Mouse (Mus musculus) urinary bladder, postnatal 36 days (tissue): Measurements from ENCODE around the gene Sgpp1.
"Not testable (repeated sequence)": the region's sequence is repeated elsewhere in the genome, so short reads cannot be mapped to it uniquely, and the experiment has no call there.

ENCODE experiments used
- DNase-seq, 2 experiments: peaks; one replicate each; pipeline ENCODE4 v3.0.0; 2022; ENCODE audit warnings: low spot score in 2 of 2, mixed read lengths in 1 of 2

The Sgpp1 gene

DNA sequence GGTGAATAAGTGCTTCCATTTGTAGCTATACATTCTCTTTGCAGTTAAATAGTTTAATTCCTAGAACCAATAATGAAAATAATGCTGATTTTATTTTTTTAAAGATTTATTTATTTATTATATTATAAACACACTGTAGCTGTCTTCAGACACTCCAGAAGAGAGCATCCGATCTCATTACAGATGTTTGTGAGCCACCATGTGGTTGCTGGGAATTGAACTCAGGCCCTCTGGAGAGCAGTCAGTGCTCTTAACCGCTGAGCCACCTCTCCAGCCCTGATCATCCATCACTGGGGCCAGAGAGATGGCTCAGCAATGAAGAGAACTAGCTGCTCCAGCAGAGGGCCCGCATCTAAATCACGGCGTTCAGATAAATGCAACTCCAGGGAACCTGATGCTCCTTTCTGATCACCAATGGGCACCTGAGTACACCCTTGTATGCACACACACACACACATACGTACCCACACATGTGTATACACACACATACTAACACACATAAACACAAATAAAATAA is 3.5 kb downstream of the Sgpp1 start:
- no peak for DNase-seq

DNA sequence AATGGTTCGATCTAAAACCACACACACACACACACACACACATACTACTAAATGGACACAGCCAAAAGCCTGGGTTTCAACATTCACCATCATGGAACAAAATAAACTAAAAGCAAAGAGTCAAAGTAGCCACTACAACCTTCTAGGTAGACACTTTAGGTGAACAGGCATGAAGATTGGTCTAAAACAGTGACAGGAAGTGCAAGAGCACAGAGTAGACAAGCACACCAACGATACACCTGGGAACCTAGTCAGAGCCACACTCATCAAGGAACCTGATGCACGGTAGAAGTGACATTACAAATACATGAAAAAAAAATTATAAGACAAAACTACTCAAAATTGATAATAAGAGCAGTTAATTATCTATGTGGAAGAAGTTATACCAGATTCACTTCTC is 4.0 kb downstream of the Sgpp1 start:
- DNase-seq: no peak

DNA sequence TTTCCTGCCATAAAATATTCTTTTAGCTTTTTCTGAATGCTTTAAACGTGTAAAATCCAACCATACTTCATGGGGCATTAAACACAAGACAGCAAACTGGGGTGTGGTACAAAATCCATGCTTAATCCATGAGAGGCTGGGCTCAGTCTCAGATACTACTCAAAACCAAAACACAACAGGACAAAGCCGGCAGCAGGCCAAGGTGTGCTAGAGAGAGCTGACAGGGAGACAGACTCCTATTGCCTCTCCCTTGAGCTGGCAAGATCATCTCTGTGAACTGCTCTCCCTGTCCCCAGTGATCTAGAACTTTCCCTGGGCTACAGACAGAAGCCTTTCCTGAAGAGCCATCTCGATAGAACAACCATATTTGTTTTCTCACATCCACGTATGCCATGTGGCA is 5.1 kb downstream of the Sgpp1 start:
- no peak for DNase-seq

DNA sequence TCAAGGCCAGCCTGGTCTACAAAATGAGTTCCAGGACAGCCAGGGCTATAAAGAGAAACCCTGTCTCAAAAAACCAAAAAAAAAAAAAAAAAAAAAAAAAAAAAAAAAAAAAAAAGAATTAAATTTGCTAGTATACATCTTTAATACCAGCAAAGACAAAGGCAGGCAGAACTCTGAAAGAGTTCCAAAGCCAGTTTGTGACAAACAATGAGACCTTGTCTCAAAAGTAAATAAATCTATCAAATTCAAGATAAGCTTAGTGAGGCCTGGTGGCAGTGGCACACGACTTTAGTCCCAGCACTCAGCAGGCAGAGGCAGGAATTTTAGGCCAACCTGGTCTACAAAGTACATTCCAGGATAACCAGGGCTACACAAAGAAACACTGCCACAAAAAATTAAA is 5.7 kb downstream of the Sgpp1 start:
- no peak for DNase-seq

DNA sequence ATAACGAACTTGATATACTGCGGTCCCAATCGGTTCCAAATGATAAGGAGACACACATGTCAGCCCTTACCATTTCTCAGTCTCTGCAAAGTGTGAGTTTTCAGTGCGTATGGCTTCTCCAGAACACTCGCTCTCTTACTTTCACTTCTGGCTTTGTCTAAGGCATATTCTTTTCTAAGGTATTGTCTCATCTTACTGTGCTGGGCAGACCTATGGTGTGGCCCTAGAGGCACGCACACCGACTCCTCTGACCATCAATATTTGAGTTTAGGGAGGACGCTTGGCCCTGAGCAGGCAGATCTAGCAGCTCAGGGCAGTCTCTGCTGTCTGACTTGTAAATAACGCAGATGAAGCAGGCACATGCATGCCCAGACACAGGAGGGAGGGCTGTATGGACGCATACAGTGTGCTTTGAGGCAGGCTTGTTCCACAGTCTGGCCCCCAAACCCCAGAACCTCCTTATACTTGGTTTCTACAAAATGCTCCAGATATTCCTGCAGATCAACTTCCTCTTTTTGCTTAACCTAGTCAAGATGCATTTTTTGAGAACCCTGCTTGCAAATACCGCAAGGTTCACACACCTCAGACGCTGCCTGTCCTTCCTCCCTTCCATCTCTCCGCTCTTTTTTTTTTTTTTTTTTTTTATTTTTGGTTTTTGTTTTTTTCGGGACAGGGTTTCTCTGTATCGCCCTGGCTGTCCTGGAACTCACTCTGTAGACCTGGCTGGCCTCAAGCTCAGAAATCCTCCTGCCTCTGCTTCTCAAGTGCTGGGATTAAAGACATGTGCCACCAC is 8.0 kb downstream of the Sgpp1 start:
- DNase-seq: no peak

DNA sequence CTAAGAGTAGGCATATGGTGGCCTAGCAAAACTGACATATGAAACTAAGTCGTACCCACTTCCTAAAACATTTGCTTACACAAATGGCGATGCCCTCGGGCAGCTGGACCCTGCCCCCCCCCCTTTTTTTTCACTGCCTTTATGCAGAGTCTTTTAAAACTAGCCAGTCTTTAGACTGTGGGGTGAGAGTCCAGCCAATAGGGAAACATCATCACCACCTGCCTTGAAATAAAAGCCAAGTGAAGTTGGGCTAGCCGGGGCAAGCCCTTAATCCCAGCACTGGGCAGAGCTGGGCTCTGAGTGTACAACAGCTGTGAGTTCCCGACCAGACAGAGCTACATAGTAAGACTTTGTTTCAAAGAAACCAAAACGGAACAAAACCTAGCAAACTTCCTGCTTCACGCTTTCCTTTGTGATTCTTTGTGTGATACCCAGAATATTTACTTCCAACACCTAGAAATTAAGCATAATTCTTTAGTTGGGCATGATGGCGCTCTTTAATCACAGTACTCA is 9.1 kb downstream of the Sgpp1 start:
- DNase-seq: no peak

DNA sequence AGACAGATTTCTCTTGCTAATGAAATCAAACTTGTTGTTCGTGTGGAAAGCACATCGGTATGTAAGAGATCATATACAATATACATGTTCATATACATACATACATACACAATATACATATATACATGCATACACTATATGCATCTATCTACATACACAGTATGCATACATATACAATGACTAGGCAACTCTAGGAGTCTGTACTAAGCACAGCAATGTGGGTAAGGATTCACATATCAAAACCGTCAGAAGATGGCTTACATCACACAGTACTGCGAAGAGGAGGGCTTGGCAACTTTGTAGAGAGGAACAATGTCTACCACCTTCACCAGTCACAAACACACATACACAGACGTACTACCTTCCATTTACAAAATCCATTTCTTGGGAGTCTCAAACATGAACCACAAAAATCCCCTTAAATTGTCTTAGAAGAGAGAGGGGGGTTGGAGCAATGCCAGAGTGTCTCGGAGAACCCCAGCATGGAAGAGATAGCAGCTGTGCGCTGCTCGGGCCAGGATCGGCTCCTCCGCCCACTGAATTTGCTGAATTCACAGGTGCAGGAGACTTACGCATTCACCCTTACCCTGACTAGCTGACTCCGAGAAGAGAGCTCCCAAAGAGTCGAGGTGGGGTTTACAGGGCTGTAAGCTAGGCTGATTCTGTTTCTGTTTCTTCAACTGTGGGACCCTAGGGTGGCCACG is 10.8 kb downstream of the Sgpp1 start:
- DNase-seq: no peak

DNA sequence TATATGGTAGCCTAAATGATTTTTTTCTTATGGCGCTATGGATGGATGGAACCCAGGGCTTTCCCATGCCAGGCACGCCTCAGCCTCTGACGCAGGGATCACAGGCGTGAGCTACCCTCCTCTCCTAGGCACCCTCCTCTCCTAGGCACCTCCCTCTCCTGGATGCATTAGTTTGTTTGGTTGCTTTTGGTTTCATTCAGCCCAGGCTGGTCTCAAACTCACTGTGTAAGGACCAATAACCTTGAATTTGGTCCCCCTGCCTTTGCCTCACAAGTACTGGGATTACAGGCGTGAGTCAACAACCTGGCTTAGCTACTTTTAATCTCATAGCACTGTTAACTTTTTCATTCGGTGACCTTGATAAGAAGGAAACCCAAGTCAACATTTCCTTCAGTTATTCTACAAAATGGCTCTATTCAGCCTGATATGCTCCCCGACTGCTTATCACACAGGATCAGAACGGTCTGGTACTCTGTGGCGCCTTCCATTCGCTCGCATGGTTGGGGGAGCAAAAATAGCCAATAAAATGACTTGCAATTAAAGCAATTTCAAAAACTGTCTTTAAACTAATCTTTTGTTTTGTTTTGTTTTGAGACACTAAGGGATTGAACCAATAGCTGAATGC is 11.6 kb downstream of the Sgpp1 start:
- DNase-seq: no peak

DNA sequence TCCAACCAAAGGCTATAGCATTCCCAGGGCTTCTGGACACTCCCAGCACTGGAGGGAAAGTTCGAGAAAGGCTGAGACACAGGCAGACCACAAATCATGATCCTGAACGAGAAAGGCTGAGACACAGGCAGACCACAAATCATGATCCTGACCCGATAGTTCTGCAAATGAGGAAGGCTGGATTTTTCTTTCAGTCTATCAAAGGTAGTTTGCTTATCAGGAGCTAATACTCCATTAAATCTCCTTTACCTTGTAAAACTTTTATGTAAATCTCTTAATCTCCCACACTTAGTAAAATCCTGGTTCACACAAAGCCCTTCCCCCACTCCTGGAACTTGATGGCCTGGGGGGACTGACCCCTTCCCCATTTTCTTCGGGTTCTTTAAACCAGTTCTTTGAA is 13.6 kb downstream of the Sgpp1 start:
- DNase-seq: no peak

DNA sequence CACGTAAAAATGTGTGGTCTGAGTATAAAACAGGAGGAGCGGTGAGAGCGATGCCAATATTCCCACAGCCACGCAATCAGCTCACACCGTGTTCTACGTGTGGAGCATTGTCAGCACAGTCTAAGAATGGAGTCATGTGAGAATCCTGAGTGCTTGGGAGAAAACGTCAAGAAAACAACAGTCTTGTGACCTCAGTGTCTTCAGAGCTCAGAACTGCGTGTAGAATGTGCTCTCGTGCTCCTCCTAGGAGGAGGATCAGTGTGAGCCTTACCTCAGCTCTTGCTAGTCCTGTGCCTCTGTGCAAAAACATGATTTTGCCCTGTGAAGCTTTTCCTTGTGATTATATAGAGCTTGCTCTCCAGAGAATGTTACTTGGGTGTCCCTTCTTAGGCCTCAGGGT is 14.5 kb downstream of the Sgpp1 start:
- DNase-seq: no peak

DNA sequence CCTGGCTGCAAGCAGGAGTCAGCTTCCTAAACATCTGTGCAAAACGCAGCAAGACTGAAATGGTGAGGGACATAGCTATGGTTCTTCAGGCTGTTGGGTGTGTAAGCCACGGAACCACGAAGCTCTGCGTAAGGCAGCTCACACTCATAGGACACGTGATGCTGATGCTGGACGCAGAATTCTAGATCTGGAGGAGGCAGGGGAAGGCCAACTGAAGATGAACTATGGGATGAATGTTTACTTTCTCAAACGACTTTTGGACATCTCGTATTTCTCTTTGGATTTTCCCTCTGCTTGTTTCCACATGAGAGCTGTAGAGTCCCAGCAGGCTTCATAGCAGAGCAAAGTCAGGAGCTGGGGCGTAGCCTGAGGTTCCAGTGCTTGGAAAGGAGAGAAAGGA is 21.9 kb downstream of the Sgpp1 start:
- DNase-seq: no peak

DNA sequence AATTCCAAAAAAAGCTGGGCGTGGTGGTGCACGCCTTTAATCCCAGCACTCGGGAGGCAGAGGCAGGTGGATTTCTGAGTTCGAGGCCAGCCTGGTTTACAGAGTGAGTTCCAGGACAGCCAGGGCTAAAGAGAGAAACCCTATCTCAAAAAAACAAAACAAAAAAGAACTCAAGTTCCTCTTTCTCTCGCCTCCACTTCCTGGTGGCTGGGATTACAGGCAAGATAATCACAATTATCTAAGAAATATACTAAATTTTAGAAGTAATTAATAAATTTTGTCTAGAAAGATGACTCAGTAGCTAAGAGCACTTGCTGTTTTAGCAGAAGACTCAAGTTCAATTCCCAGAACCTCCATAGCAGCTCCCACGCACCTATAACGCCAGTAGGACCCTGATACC is 22.6 kb downstream of the Sgpp1 start:
- not testable (repeated sequence) for DNase-seq

DNA sequence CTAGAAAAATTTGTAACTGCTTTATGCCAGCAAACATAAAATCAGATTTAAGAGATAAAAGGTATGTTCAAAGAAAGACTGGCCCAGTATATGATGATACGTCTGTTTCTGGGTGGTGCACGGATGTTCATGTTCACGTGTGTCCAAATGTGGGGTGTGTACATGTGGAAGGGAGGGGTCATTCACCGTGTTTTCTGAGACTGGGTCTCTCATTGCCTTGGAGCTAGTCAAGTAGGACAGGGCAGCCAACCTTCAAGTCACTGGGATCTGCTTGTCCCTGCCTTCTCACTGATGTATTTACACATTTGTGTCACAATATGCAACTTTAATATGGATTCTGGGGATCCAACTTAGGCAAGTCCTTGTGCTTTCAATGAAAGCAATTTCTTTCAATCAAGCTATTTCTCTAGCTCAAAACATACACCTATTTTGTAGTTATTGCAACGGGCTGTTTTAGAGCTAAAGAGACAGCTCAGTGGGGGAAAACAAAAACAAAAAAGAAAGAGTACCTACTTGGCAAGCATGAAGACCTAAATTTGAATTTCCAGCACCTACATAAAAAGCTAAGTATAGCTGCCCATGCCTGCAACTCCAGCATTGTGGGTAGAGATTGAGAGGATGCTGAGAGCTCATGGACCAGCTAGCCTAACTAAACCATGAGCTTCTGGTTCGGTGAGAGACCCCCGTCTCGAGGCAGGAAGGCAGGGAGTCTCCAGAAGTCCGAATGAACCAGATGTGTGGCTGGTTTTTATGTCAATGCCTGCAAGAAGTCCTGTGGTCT is 24.7 kb downstream of the Sgpp1 start:
- no peak for DNase-seq

DNA sequence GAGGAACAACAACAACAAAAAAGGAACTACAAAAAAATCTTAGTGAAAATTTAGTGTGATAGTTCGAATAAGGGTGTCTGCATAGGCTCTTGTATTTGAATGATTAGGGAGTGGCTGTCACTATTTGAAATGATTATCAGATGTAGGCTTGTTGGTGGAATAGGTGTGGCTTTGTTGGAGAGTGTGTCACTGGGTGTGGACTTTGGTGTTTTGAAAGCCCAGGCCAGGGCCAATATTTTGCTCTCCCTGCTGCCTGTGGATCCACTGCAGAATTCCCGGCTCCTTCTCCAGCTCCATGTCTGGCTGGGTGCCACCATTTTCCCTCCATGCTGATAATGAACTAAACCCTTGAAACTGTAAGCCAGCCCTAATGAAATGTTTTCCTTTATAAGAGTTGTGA is 26.0 kb downstream of the Sgpp1 start:
- no peak for DNase-seq

DNA sequence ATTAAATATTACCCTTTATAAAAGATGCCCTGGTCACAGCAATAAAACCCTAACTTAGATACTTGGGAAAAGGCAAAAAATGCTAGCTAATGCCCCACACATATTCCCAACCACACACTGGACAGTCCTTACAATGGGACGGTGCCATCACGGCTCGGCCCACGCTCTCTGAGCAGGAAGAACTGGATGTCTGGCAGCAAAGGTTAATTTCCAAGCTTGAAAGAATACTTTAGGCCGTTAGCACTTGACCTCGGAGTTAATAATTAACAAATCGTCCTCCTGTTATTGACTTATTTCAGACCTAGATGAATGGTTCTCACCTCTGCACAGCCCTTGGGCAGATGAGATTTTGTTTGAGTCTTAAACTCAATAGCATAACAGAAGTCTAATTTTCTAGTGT is 28.9 kb downstream of the Sgpp1 start:
- DNase-seq: no peak

DNA sequence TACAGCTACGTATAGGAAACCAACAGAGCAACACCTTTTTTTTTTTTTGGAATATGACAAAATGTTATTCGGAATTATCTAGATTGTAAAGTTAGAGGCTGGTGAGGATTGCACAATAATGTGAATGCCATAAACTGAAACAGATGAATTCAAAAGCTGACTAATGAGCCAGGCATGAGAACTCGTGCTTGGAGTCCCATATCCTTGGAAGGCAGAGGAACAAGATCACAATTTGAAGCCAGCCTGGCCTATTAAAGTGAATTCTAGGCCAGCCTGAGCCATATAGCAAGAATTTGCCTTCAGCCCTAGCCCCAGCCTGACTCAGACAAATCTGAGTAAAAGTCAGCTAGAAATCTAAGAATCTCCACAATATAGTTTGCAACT is 32.8 kb downstream of the Sgpp1 start:
- peak in 1 of 2 experiments; percentile 9 for DNase-seq

DNA sequence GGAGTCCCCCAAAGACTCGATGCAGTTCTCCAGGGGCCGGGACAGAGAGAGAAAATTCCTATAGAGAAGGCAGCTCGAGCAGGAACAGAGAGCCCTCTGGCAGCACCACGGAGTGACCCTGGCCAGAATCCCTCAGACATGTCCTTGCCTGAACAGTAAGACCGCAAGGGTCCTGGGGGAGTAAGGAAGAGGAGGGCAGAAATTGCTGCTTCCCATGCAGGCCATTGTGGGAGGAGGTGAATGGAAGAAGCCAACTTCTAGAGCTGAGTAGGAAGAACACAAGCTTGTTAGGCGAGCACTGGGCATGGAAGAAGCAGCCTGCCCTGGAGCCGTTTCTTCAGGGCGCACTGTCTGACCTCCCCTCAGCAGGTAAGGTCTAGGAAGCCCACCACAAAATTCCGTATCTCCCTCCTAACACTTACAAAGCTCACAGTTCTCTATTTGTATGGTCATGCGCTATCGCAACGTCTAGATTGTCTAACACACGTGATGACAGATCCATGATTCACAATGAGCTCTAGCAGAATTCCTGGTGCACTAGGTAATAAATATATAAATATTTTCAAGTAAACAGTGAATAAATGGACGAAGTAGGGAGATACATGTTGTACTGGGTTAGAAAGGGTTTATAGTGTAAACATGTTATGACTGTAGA is 33.3 kb downstream of the Sgpp1 start:
- peak in 1 of 2 experiments; percentile 15 for DNase-seq

DNA sequence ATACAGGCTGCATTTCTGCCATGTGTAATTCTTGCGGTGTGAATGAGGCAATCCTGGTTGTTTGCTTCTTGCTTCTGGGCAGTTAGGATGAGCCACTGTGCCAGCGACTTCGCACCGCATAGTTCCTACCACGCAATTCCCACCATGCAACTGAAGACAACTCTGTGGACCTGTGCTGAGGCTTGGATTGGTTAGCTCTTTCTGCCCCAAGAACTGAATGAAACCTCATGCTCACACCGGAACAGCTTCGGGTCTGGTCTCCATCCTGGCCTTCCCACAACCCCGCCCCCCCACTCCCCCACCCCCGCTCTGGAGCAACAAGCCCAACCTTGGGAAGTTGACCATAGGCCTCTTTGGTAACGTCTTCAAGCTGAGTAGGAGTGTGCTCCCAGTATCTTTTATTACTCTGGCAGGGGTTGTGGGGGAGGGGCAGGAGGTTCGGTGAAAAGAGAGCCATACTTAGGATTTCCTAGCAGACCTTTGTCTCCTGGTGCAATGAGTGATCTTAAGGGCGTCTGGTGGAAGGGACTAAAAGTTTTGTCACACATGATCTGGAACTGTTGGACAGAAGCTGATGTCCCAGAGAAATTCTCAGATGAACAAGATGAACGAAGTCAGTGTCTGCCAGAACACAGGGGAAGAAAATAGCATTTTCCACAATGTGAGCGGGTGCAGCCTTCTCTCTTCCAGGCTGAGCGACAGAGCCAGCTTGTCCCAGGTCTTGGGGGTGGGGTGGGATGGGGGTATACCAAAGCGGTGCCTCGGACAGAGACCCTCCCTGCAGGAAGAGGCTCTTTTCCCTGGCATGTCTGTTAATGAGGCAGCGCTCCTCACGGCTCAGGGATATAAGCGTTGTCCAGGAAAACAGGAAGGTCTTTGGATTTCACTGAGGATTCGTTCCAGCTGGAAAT is 34.1 kb downstream of the Sgpp1 start:
- DNase-seq: peak; percentile 20 to 33

DNA sequence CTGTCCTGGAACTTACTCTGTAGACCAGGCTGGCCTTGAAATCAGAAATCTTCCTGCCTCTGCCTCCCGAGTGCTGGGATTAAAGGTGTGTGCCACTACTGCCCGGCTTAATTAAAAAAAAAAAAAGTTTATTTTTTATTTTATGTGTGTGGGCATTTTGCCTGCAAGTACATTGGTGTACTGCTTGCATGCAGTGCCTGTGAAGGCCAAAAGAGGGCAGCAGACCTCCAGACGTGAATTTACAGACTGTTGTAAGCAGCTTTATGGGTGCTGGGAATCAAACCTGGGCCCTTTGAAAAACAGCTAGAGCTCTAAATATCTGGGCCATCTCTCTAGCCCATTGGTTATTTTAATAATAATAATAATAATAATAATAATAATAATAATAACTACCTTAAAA is 36.8 kb downstream of the Sgpp1 start:
- DNase-seq: no peak

DNA sequence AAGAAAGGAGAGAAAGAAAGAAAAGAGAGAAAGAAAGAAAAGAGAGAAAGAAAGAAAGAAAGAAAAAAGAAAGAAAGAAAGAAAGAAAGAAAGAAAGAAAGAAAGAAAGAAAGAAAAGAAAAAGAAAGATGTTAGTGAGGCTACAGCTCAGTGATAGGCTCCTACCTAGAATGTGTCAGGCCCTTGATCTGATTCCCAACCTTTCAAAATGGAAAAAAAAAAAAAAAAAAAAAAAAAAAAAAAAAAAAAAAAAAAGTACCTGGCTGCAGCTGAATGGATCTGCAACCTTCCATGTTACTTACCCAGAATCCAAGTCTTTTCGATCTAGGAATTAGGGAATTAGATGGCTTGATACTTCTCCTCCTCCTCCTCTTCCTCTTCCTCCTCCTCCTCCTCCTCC is 39.7 kb downstream of the Sgpp1 start:
- DNase-seq: not testable (repeated sequence)
